16 mouse cellular contexts compared by ENCODE assay signal in the genomic region with DNA sequence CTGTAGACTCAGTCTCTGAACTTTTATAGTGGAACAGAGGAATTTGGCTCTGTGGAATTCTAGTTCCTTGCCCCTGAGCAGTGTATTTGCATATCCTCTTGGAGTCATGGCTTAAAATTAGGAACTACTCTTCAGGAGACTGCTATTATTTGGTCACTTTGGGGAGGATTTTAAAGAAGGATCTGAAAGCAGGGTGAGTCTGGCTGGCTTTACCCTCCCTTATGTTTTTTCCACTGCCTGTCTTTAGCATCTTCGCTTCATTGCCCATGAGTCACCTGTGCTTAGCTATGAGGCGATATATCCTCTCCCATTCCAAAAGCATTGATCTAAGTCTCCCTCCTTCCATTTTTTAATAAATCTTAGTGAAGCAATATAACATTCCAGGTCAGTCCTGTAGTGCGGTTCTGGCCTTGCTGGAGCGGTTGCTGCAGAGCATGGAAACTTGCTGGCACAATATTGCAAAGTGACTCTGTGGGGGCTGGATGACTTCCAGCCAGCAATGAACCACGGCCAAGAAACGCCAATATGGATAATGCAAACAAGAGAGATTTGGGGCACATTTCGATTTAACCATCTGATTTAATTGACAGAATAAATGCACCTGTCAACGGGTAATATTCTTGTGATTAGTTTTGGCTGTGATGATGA.
DNase-seq lines count a peak whose midpoint lies in the region; ATAC-seq and TF ChIP-seq lines count a peak whose summit lies in the region.
"Had no signal": no experiment of that assay in that cellular context is flagged by ENCODE, and none has a peak within 500 bp of the region (broad histone marks: within the 10 kb centered on the region; RNA-seq: fewer than 3 reads in every experiment).

No protein-coding gene starts in this region.

- 55% methylated on average over 8 of the region's 8 CpGs for WGBS in limb, embryonic 15.5 days
- 65% methylated on average over 8 of the region's 8 CpGs for WGBS in heart, adult 2 months

- peaks cover 6% of the 10 kb centered on the region; the same call in 1 of the 2 replicates for H3K4me1 ChIP-seq in limb, embryonic 15.5 days
- H3K4me1 ChIP-seq in heart, adult 2 months (ENCODE audit: control insufficient read depth, insufficient read depth, low read length) = no peaks in the 10 kb centered on the region
- H3K4me1 ChIP-seq: intestine, embryonic 15.5 days; midbrain, embryonic 13.5 days had no signal

- no peaks in the 10 kb centered on the region for H3K79me2 ChIP-seq in heart, adult 2 months (replicated peaks; ENCODE audit: control insufficient read depth, insufficient read depth, low read length)

- no peak for TF ChIP-seq EP300 in heart, adult 2 months (IDR thresholded peaks at IDR 0.05; ENCODE audit: insufficient read depth, low read depth, low read length)

- intact Hi-C loops in left cerebral cortex, postnatal 4 days (cut with DNase I) = no loop called here
- intact Hi-C loops in left cerebral cortex, postnatal 10 days (cut with DNase I) = no loop called here
- intact Hi-C loops in heart, adult 2 months (cut with DNase I) = no loop called here

- no peaks in the 10 kb centered on the region for H3K27me3 ChIP-seq in limb, embryonic 15.5 days
- no peaks in the 10 kb centered on the region for H3K27me3 ChIP-seq in heart, adult 2 months (ENCODE audit: control insufficient read depth, insufficient read depth, low read length)
- H3K27me3 ChIP-seq: intestine, embryonic 15.5 days; midbrain, embryonic 13.5 days had no signal

- H3K4me2 ChIP-seq in limb, embryonic 15.5 days = no peak overlapping the region
- H3K4me2 ChIP-seq: intestine, embryonic 15.5 days; midbrain, embryonic 13.5 days had no signal

- H3K4me3 ChIP-seq in limb, embryonic 15.5 days = no peak overlapping the region
- H3K4me3 ChIP-seq in heart, adult 2 months = no peak overlapping the region
- H3K4me3 ChIP-seq: intestine, embryonic 15.5 days; midbrain, embryonic 13.5 days had no signal

- peak overlapping the region; percentile 60 for H3K27ac ChIP-seq in limb, embryonic 15.5 days
- H3K27ac ChIP-seq in heart, adult 2 months = no peak overlapping the region
- H3K27ac ChIP-seq: intestine, embryonic 15.5 days; liver, embryonic 14.5 days; midbrain, embryonic 13.5 days had no signal

- no peak for TF ChIP-seq POLR2A in heart, adult 2 months (IDR thresholded peaks at IDR 0.05; ENCODE audit: insufficient read depth, low read depth, low read length)

- H3K9me3 ChIP-seq in limb, embryonic 15.5 days = no peaks in the 10 kb centered on the region
- H3K9me3 ChIP-seq: intestine, embryonic 15.5 days; midbrain, embryonic 13.5 days had no signal

- peak; percentile 68 to 74 for DNase-seq in cerebellum, postnatal 25 days
- DNase-seq in cerebellum, adult 8-10 months = no peak
- DNase-seq in left cerebral cortex, postnatal 4 days = peak; percentile 60
- DNase-seq in left cerebral cortex, postnatal 10 days (ENCODE audit: extremely low spot score in 1 of 2, low spot score in 2 of 2) = no peak
- peak; percentile 14 for DNase-seq in brain, adult 2 months (ENCODE audit: low read depth, low spot score)
- DNase-seq in heart, adult 2 months = no peak
- DNase-seq in heart, adult 18-20 months = no peak
- DNase-seq: adrenal gland, postnatal 36 days; embryo, embryonic 11 days; heart, postnatal 10 days; right cerebral cortex, postnatal 14 days; thymus, postnatal 14 days had no signal

- ATAC-seq in limb, embryonic 15.5 days (ENCODE audit: insufficient number of reproducible peaks, low FRiP score, low TSS enrichment, low read depth) = peak; percentile 67; the same call in 1 of the 2 replicates
- ATAC-seq: intestine, embryonic 15.5 days; midbrain, embryonic 13.5 days had no signal

- TF ChIP-seq CTCF in heart, adult 2 months (IDR thresholded peaks at IDR 0.05) = no peak

- no peak overlapping the region for H3K9ac ChIP-seq in limb, embryonic 15.5 days
- H3K9ac ChIP-seq in heart, adult 2 months (ENCODE audit: low read depth, low read length) = no peak overlapping the region
- H3K9ac ChIP-seq: intestine, embryonic 15.5 days; liver, embryonic 14.5 days; midbrain, embryonic 13.5 days had no signal

- no peaks in the 10 kb centered on the region for H3K36me3 ChIP-seq in limb, embryonic 15.5 days
- H3K36me3 ChIP-seq in heart, adult 2 months (ENCODE audit: control insufficient read depth, insufficient read depth, low read length) = no peaks in the 10 kb centered on the region
- H3K36me3 ChIP-seq: intestine, embryonic 15.5 days; midbrain, embryonic 13.5 days had no signal

Comparison
In these comparisons a context has a peak if more than half of its experiments do, and no peak if none do; other contexts are left out.
1. DNase-seq: peak in cerebellum, postnatal 25 days (2 of 2), left cerebral cortex, postnatal 4 days (single experiment) and brain, adult 2 months (single experiment); none in cerebellum, adult 8-10 months (single experiment), left cerebral cortex, postnatal 10 days (0 of 2), heart, adult 2 months (0 of 2) and heart, adult 18-20 months (0 of 2).